Mouse (Mus musculus) erythroblast, embryonic 14.5 days (primary cell): ENCODE data around the gene Tmem82. TPM values are rescaled to one million over a fixed set of nuclear protein-coding genes. Genes with fewer than 3 reads are reported as not detected.

Experiments used
- H3K27me3 ChIP-seq: 2 replicates; pipeline ENCODE4 v1.6.1; 2012; ENCODE audit warnings: inconsistent platforms; ENCODE audit not compliant: control insufficient read depth
- H3K36me3 ChIP-seq: 2 replicates; pipeline ENCODE4 v1.6.1; 2012; ENCODE audit warnings: mild to moderate bottlenecking, inconsistent platforms; ENCODE audit not compliant: control insufficient read depth
- H3K4me1 ChIP-seq: 2 replicates; pipeline ENCODE4 v1.6.1; 2012; ENCODE audit warnings: inconsistent platforms; ENCODE audit not compliant: control insufficient read depth
- H3K4me3 ChIP-seq: replicated peaks from 2 replicates; pipeline ENCODE3; 2012; ENCODE audit warnings: moderate library complexity, mild to moderate bottlenecking, inconsistent platforms
- H3K9me3 ChIP-seq: 2 replicates; pipeline ENCODE4 v1.6.1; 2012; ENCODE audit warnings: low read length, inconsistent platforms, mixed read lengths; ENCODE audit not compliant: control insufficient read depth
- GATA1 ChIP-seq: IDR thresholded peaks from 2 replicates; pipeline ENCODE4 v1.6.1; 2012; ENCODE audit warnings: low read length, inconsistent platforms, mixed read lengths
- TAL1 ChIP-seq: IDR thresholded peaks from 3 replicates; pipeline ENCODE4 v1.6.1; 2012; ENCODE audit warnings: low read length, inconsistent platforms, mixed read lengths
- polyA plus RNA-seq: library from polyadenylated mRNA; stranded (reverse); fragments of >175 nt; gene quantifications from 2 replicates; pipeline ENCODE4 v1.2.3, GENCODE M21; 2012

Gene Tmem82
- polyA plus RNA-seq, 1 experiment, result 0.03 TPM

DNA sequence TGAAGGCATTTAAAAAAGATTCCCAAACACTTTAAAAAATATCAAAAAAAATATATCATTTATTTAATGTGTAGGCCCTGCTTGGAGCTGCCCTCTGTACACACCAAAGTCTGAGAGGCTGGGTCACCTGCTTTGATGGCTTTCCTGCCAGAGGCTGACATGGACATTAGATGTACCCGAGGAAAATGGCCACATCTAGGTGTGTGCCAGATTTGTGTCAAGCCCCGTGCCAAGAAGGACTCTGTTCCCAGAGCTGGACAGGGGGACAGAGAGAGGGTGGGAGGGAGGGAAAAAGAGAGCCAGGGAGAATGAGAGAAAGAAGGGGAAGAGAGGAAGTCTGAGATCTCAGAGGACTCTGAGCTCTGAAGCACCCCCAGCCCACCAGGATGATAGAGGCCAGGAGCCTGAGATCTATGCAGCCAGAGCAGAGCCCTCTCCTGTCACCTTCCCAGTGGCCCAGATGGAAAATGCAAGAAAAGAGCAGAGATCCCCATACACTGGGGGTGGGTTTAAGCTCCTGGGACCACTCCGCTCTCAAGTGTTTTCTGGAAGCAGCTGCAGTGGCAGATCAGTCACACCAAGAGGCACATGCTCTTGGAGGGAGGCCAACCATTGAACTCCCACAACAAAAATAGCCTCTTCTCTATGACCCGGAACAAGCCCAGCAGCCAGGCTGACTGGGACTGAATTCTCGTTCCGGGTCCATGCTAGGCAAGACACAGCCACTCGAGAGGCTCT is 24.9 kb upstream of the Tmem82 start:
- H3K9me3 ChIP-seq, result no peaks in the 10 kb centered on the region
- peaks cover 37% of the 10 kb centered on the region for H3K36me3 ChIP-seq
- H3K4me1 ChIP-seq, result peaks cover 11% of the 10 kb centered on the region
- no peak overlapping the region for H3K4me3 ChIP-seq
- no peak for TF ChIP-seq GATA1
- H3K27me3 ChIP-seq, result no peaks in the 10 kb centered on the region

DNA sequence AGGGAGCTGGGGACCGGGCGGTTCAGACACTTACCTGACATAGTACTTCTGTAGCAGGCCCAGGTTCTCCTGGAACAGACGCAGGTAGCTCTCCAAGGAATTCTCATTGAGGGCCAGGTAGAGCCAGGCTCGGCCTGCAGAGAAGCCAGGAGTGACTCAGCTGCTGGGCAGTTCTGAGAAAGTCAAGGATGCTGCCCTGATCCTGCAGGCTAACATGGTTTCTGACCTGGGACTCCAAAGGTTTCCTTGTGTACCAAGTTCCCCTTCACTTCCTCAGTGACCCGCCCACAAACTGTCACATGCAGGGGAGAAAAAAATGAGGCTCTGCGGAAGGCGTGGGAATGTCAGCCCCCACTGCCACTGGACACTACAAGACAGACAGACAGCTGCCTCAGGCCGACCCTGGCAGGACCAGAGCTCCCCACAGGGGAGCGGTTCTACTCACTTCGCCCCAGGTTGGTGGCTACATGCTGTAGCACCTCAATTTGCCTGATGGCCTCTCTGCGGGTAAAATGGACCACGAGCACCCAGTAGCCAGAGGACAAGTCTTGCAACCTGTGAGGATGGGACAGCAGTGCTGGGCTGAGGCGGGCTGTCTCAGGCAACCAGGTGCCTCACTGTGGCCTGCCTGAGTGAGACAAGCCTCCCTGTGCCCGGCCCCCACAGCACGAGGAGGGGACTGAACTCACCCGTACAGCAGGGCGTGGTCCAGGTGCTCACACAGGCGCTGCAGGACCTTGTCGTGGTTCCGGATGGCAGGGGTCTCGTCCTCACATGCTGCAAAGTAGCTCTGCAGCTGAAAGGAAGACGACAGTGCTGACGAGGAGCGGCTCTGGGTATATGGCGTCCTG is 23.8 kb upstream of the Tmem82 start:
- H3K36me3 ChIP-seq, result peaks cover 43% of the 10 kb centered on the region
- TF ChIP-seq GATA1 (no peak), TAL1 (no peak)
- no peaks in the 10 kb centered on the region for H3K9me3 ChIP-seq
- no peak overlapping the region for H3K4me3 ChIP-seq
- no peaks in the 10 kb centered on the region for H3K27me3 ChIP-seq
- H3K4me1 ChIP-seq, result peaks cover 11% of the 10 kb centered on the region

DNA sequence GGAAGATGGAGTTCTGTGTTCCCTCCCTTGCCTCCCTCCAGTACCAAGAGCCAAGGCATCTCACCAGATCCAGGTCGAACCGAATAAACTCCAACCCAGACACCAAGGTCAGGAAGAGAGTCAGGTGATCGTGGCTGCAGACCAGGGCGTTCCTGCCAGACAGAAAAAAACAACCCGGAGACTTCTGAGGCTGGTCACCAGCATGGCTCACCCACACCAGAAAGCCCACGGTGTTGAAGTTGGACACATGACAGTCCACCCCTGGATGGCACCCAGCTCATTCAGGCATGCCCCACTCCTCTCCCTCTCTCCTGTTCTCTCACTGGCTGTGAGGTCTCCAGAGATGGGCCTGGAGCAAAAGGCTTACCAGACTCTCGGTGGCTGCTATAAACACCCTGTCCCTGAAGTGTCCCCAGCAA is 22.9 kb upstream of the Tmem82 start:
- H3K4me3 ChIP-seq, result no peak overlapping the region
- no peaks in the 10 kb centered on the region for H3K27me3 ChIP-seq
- no peaks in the 10 kb centered on the region for H3K9me3 ChIP-seq
- H3K4me1 ChIP-seq, result peaks cover 11% of the 10 kb centered on the region
- peaks cover 49% of the 10 kb centered on the region for H3K36me3 ChIP-seq
- TF ChIP-seq TAL1, result no peak
- no peak for TF ChIP-seq GATA1

DNA sequence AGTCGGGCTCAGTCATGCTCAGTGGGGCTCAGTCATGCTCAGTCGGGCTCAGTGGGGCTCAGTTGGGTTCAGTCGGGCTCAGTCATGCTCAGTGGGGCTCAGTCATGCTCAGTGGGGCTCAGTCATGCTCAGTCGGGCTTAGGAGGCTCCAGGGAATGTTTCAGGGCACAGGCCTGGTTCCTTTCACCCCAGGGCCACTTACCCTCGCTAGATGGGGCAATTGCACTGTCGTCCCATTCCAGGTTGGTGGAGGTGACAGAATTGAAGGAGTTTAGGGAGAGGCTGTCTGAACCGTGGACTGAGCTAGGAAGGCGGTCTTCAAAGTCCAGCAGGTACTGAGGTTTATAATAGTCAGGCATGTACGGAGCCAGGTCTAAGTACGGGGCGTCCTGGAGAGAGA is 21.0 kb upstream of the Tmem82 start:
- Histone ChIP-seq H3K4me1 (peaks cover 11% of the 10 kb centered on the region), H3K9me3 (no peaks in the 10 kb centered on the region), H3K4me3 (no peak overlapping the region), H3K36me3 (peaks cover 51% of the 10 kb centered on the region), H3K27me3 (no peaks in the 10 kb centered on the region)
- TF ChIP-seq GATA1, result no peak
- TF ChIP-seq TAL1, result no peak

DNA sequence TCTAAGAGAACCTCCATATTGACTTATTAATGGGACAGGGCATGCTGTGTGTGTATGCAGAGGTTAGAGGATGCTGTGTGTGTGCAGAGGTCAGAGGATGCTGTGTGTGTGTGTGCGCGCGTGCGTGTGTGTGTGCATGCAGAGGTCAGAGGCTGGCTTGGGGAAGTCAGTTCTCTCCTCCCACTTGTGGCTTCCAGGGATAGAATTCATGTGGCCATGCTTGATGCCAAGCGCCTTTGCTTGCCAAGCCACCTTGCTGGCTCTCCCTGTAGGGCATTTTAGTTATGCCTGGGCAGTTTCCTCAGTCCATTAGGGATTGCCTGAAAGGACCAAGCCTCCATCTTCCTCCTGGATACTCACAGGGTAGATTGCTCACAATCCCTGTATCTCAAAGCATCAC is 18.3 kb upstream of the Tmem82 start:
- TF ChIP-seq GATA1 (no peak), TAL1 (no peak)
- Histone ChIP-seq H3K9me3 (no peaks in the 10 kb centered on the region; the same call in 1 of the 2 replicates), H3K4me1 (peaks cover 8% of the 10 kb centered on the region), H3K4me3 (no peak overlapping the region), H3K36me3 (peaks cover 65% of the 10 kb centered on the region), H3K27me3 (no peaks in the 10 kb centered on the region)

DNA sequence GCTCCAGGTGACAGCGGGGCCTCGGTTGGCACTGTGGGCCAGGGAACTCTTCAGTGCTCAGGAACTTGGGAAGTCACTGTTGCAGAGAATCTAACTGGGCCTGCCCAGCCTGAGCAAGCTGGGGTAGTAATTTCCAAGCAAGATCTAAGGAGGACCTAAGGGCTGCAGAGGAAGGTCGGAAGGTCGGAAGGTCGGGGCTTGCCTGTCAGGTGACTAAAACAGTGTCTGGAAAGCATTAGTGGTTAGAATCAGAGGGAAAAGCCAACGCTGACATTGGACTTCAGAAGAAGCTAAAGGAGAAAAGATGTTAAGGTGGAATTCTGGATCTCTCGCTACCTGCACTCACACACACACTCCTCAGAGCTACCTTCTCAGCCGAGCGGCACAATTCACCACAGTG is 17.6 kb upstream of the Tmem82 start:
- no peaks in the 10 kb centered on the region for H3K27me3 ChIP-seq
- TF ChIP-seq GATA1, result no peak
- no peak for TF ChIP-seq TAL1
- H3K9me3 ChIP-seq, result peaks cover 4% of the 10 kb centered on the region
- peaks cover 2% of the 10 kb centered on the region for H3K4me1 ChIP-seq
- H3K4me3 ChIP-seq, result no peak overlapping the region
- H3K36me3 ChIP-seq, result peaks cover 65% of the 10 kb centered on the region

DNA sequence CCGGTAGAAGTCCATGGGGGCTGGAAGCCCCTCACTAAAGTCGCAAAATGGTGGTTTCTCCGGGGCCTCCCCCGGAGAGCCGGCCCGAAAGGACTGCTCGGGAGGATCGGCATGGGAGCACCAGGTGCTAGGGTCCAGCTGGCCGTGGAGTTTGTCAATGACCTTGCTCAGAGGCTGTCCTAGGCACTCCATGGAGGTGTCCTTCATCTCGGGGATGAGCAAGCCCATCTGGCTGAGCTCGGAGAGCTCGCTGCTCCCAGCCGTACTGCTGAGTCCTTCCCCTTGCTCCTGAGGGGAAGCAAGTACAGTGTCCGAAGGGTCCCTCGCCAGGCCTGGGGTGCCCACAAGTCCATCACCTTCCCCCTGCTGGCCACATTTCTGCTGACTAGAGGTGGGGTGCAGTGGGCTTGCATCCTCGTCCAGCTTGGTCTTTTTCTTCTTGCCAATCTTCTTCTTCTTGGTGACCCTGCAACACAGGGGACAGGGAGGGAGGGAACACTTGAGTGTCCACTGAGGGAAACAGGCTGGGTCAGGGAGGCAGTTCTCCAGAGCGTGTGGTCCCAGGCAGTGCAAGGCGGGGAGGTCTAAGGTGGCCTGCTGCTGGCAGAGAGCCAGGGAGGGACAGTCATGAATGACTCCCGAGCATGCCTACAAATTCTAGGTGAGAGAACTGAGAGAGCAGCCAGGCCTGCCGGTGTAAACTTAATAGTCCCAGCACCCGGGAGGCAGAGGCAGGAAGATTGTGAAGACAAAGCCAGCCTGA is 13.9 kb upstream of the Tmem82 start:
- H3K9me3 ChIP-seq, result peaks cover 4% of the 10 kb centered on the region
- no peaks in the 10 kb centered on the region for H3K4me1 ChIP-seq
- no peaks in the 10 kb centered on the region for H3K27me3 ChIP-seq
- H3K36me3 ChIP-seq, result peaks cover 77% of the 10 kb centered on the region
- no peak overlapping the region for H3K4me3 ChIP-seq
- TF ChIP-seq TAL1, result no peak
- TF ChIP-seq GATA1, result no peak

DNA sequence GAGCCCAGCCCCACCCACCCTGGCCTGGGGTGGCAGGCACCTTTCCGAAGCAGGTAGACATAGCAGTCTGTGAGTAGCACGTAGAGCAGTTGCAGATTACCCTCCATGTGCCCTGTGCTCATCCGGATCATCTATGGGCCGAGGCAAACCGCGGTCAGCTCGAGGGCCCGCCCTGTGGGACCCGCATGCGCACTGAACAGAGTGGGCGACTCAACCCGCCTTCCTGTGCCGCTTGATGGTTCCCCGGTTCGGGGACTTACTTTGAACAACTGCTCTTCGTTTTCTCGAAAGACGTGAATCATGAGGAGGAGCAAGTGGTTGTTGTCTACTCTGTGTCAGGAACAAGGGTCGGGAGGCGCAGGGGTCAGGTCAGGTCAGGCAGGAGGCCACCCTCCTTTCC is 12.8 kb upstream of the Tmem82 start:
- H3K36me3 ChIP-seq, result peaks cover 75% of the 10 kb centered on the region
- H3K4me3 ChIP-seq, result no peak overlapping the region
- H3K9me3 ChIP-seq, result peaks cover 4% of the 10 kb centered on the region
- no peaks in the 10 kb centered on the region for H3K4me1 ChIP-seq
- H3K27me3 ChIP-seq, result no peaks in the 10 kb centered on the region
- TF ChIP-seq GATA1, result no peak
- TF ChIP-seq TAL1, result no peak

DNA sequence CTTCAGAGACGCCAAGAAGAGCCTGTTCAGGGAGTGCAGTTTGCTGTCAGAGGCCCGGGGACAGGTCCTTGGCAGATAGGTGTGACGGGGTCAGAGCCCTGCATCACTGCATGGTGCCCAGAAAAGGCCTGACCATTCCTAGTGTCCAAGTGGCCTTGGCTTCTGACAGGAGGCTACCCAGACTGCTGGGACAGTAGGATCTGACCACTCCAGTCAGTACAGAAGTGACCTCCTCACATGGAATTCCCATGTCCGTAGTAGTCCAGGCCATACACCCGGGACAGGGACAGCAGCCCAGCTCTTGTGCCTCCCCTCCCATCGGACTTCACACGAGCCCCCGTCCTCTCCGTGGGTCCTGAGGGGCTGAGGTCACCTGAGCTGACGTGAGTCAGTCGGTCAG is 11.6 kb upstream of the Tmem82 start:
- peaks cover 4% of the 10 kb centered on the region for H3K9me3 ChIP-seq
- no peak for TF ChIP-seq GATA1
- TF ChIP-seq TAL1, result no peak
- no peaks in the 10 kb centered on the region for H3K4me1 ChIP-seq
- H3K4me3 ChIP-seq, result no peak overlapping the region
- H3K36me3 ChIP-seq, result peaks cover 76% of the 10 kb centered on the region
- H3K27me3 ChIP-seq, result no peaks in the 10 kb centered on the region
